Mouse (Mus musculus): ENCODE data around the gene Crip1. TPM values are rescaled to one million over a fixed set of nuclear protein-coding genes. Genes with fewer than 3 reads are reported as not detected.

The Crip1 gene
- polyA plus RNA-seq, 1 experiment from 2014 or later, result 560 TPM

GRCm38 (mm10) chr12:113163561-113164006 lies 17.5 kb downstream of the Crip1 start:
- peak overlapping the region; percentile 68 for H3K27ac ChIP-seq
- peaks cover 5% of the 10 kb centered on the region for H3K4me1 ChIP-seq
- H3K27me3 ChIP-seq, result no peaks in the 10 kb centered on the region
- no peak overlapping the region for H3K4me3 ChIP-seq
- peak; percentile 37; the same call in 1 of the 2 replicates for ATAC-seq (ENCODE audit: insufficient number of reproducible peaks, low FRiP score, low TSS enrichment, low read depth)
- no peaks in the 10 kb centered on the region for H3K9me3 ChIP-seq
- peaks cover 17% of the 10 kb centered on the region for H3K36me3 ChIP-seq
- H3K9ac ChIP-seq, result no peak overlapping the region
- no peak overlapping the region for H3K4me2 ChIP-seq
- 81% methylated on average over 11 of the region's 11 CpGs for WGBS

DNA sequence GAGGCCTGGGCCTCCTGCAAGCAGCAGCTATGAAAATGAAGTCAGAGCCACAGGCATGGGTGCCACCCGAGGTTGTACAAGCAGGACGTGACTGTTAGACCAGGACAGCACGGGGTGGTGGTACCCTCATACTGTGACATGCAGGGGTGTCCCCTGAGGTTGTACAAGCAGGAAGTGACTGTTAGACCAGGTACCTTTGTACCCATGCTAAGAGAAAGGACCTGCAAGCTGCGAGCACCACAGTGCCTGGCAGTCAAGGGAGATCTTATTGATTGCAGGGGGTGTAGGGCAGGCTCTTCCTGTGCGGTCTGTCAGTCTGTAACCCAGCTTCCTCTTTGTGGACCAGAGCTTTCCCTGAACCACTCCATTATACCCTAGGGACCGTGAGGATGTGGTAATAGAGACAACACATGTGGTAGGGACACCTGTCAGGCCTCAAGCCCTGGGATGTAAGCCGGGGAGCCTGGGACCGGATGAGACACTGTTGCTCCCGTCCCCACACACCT lies 22.0 kb downstream of the Crip1 start:
- no peak for ATAC-seq (ENCODE audit: insufficient number of reproducible peaks, low FRiP score, low TSS enrichment, low read depth)
- no peak overlapping the region for H3K27ac ChIP-seq
- 77% methylated on average over 9 of the region's 9 CpGs for WGBS
- H3K4me3 ChIP-seq, result no peak overlapping the region
- H3K9me3 ChIP-seq, result no peaks in the 10 kb centered on the region
- no peak overlapping the region for H3K4me2 ChIP-seq
- H3K4me1 ChIP-seq, result peaks cover 1% of the 10 kb centered on the region
- H3K36me3 ChIP-seq, result peaks cover 6% of the 10 kb centered on the region
- no peaks in the 10 kb centered on the region for H3K27me3 ChIP-seq
- H3K9ac ChIP-seq, result no peak overlapping the region

DNA sequence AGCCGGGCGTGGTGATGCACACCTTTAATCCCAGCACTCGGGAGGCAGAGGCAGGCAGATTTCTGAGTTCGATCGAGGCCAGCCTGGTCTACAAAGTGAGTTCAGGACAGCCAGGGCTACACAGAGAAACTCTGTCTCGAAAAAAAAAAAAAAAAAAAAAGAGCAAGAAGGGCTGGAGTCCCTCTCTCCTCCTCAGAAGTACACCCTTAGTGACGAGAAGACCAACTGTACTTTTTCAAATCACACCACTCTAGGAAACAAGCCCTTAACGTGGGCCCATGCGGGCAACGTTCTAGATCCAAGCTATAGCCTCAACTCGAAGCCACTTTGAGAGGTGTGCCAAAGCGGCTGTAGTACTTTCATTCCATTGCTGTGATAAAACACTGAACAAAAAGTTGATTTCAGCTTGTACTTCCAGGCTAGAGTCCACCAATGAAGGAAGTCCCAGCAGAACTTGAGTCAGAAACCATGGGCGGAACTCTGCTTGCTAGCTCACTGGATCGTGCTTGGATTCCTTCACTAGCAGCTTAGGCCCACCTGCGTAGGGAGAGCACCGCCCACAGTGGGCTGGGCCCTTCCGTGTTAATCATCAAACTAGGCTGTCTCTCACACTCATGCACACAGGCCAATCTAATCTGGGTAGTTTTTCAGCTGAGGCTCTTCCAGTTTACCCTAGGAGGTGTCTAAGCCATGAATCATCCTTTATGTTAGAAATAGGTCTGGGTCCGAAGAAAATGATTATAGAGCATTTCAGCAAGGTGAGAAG lies 31.0 kb downstream of the Crip1 start:
- no peaks in the 10 kb centered on the region for H3K36me3 ChIP-seq
- H3K4me1 ChIP-seq, result no peaks in the 10 kb centered on the region
- 86% methylated on average over 18 of the region's 18 CpGs for WGBS
- no peak overlapping the region for H3K27ac ChIP-seq
- no peaks in the 10 kb centered on the region for H3K9me3 ChIP-seq
- no peak overlapping the region for H3K4me3 ChIP-seq
- no peak overlapping the region for H3K9ac ChIP-seq
- no peak overlapping the region for H3K4me2 ChIP-seq
- H3K27me3 ChIP-seq, result no peaks in the 10 kb centered on the region
- no peak for ATAC-seq (ENCODE audit: insufficient number of reproducible peaks, low FRiP score, low TSS enrichment, low read depth)

- Histone ChIP-seq H3K27me3 (0 out of 2 replicates have a peak, but pooled peaks cover 4% of the 10 kb centered on the region), H3K9me3 (no peaks in the 10 kb centered on the region), H3K4me3 (no peak overlapping the region), H3K4me2 (no peak overlapping the region), H3K36me3 (no peaks in the 10 kb centered on the region), H3K4me1 (peaks cover 9% of the 10 kb centered on the region), H3K9ac (no peak overlapping the region), H3K27ac (no peak overlapping the region)
- no peak for ATAC-seq (ENCODE audit: insufficient number of reproducible peaks, low FRiP score, low TSS enrichment, low read depth)
- WGBS, result 66% methylated on average over 4 of the region's 4 CpGs
These were observed 34.9 kb downstream of the Crip1 start for GRCm38 (mm10) chr12:113181020-113181419.

GRCm38 (mm10) chr12:113184945-113185344 lies 38.8 kb downstream of the Crip1 start:
- 68% methylated on average over 5 of the region's 5 CpGs for WGBS
- no peaks in the 10 kb centered on the region for H3K9me3 ChIP-seq
- H3K36me3 ChIP-seq, result peaks cover 18% of the 10 kb centered on the region
- no peak overlapping the region for H3K27ac ChIP-seq
- no peak overlapping the region for H3K4me3 ChIP-seq
- H3K9ac ChIP-seq, result no peak overlapping the region
- H3K4me2 ChIP-seq, result 0 out of 2 replicates have a peak overlapping the region, but pooled peaks have one; percentile 90
- peaks cover 33% of the 10 kb centered on the region for H3K4me1 ChIP-seq
- peaks cover 22% of the 10 kb centered on the region; the same call in 1 of the 2 replicates for H3K27me3 ChIP-seq
- no peak for ATAC-seq (ENCODE audit: insufficient number of reproducible peaks, low FRiP score, low TSS enrichment, low read depth)

GRCm38 (mm10) chr12:113185442-113186291 lies 39.6 kb downstream of the Crip1 start, which contains the start of gene Tmem121:
TSS of gene Tmem121 (plus strand) at chr12:113185930.
- H3K4me1 ChIP-seq, result peaks cover 33% of the 10 kb centered on the region
- H3K9ac ChIP-seq, result peak within 1 kb of the TSS; percentile 61
- no peak for ATAC-seq (ENCODE audit: insufficient number of reproducible peaks, low FRiP score, low TSS enrichment, low read depth)
- H3K27me3 ChIP-seq, result peaks cover 22% of the 10 kb centered on the region; the same call in 1 of the 2 replicates
- no peak within 1 kb of the TSS for H3K27ac ChIP-seq
- peak within 1 kb of the TSS; percentile 90 for H3K4me2 ChIP-seq
- WGBS, result under 1% methylated on average over 62 of the region's 63 CpGs
- H3K36me3 ChIP-seq, result peaks cover 24% of the 10 kb centered on the region
- H3K4me3 ChIP-seq, result peak within 1 kb of the TSS; percentile 63
- H3K9me3 ChIP-seq, result no peaks in the 10 kb centered on the region

- H3K9me3 ChIP-seq, result no peaks in the 10 kb centered on the region
- peaks cover 32% of the 10 kb centered on the region for H3K36me3 ChIP-seq
- H3K27ac ChIP-seq, result no peak overlapping the region
- ATAC-seq (ENCODE audit: insufficient number of reproducible peaks, low FRiP score, low TSS enrichment, low read depth), result no peak
- H3K9ac ChIP-seq, result peak overlapping the region; percentile 61
- H3K27me3 ChIP-seq, result peaks cover 22% of the 10 kb centered on the region; the same call in 1 of the 2 replicates
- WGBS, result 42% methylated on average over 12 of the region's 12 CpGs
- peak overlapping the region; percentile 90 for H3K4me2 ChIP-seq
- peaks cover 33% of the 10 kb centered on the region for H3K4me1 ChIP-seq
- peak overlapping the region; percentile 63 for H3K4me3 ChIP-seq
These were observed 40.4 kb downstream of the Crip1 start for GRCm38 (mm10) chr12:113186326-113187010.

DNA sequence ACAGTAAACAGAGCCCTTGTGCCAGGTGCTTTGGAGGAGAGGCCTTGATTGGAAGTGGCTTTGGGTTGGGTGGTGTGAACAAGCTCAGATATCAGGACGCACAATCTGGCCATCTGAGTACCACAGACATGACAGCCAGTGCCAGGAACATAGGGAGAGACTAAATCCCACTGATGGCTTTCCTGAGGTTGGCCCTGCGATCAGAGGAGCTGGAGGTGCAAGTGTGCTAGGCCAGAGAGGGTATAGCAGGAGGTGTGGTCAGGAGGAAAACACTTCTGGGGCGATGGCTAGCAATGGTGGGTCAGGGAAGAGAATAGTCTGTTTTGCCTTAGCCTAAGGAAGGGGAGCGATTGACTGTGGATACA lies 40.9 kb downstream of the Crip1 start:
- H3K9ac ChIP-seq, result no peak overlapping the region
- H3K27me3 ChIP-seq, result peaks cover 22% of the 10 kb centered on the region; the same call in 1 of the 2 replicates
- H3K4me2 ChIP-seq, result peak overlapping the region; percentile 90
- WGBS, result 49% methylated on average over 4 of the region's 4 CpGs
- no peaks in the 10 kb centered on the region for H3K9me3 ChIP-seq
- no peak overlapping the region for H3K27ac ChIP-seq
- H3K36me3 ChIP-seq, result peaks cover 34% of the 10 kb centered on the region
- peak overlapping the region; percentile 63 for H3K4me3 ChIP-seq
- peaks cover 33% of the 10 kb centered on the region for H3K4me1 ChIP-seq
- ATAC-seq (ENCODE audit: insufficient number of reproducible peaks, low FRiP score, low TSS enrichment, low read depth), result no peak

DNA sequence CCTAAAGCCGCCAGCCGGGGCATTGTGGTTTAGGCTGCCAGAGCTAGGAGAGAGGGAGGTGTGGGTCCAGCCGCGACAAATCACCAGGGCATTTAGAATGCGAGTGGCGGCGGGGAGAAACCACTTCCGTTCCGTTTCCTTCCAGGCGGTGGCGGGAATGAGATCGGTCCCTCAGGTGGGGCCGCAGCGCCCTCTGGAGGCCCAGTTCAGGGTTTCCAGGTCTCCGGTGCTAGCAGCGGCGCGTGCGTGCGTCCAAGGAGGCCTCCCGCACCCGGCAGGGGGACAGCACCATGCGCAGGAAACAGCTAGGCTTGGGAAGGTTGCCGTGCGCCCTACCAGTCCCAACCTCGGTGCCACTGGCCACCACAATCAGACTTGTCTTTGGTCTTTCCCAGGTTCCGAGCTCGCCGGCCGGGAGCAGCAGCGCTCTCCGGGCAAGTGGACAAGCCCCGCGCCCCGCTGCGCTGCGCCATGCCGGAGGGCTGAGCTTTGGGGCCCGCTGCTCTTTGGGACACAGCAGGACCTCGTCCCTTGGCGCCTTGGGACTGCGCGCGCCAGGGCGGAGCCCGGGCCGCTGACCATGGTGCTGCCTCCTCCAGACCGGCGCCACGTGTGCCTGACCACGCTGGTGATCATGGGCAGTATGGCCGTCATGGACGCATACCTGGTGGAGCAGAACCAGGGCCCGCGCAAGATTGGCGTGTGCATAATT lies 41.6 kb downstream of the Crip1 start:
- 3% methylated on average over 56 of the region's 56 CpGs for WGBS
- no peak overlapping the region for H3K9ac ChIP-seq
- 0 out of 2 replicates have a peak, but pooled peaks have one; percentile 7 for ATAC-seq (ENCODE audit: insufficient number of reproducible peaks, low FRiP score, low TSS enrichment, low read depth)

DNA sequence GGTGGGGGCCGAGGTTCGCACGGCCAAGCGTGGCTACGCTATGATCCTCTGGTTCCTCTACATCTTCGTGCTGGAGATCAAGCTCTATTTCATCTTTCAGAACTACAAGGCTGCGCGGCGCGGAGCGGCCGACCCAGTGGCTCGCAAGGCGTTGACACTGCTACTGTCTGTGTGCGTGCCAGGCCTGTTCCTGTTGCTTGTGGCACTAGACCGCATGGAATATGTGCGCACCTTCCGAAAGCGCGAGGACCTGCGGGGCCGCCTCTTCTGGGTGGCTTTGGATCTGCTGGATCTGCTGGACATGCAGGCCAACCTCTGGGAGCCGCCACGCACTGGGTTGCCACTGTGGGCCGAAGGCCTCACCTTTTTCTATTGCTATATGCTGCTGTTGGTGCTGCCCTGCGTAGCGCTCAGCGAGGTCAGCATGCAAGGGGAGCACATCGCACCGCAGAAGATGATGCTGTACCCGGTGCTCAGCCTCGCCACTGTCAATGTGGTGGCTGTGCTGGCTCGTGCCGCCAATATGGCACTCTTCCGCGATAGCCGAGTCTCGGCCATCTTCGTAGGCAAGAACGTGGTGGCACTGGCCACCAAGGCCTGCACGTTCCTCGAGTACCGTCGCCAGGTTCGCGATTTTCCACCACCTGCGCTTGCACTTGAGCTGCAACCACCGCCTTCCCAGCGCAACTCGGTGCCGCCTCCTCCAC lies 42.4 kb downstream of the Crip1 start:
- Histone ChIP-seq H3K36me3 (peaks cover 34% of the 10 kb centered on the region), H3K27ac (no peak overlapping the region), H3K9ac (no peak overlapping the region), H3K4me3 (no peak overlapping the region), H3K4me2 (no peak overlapping the region), H3K27me3 (peaks cover 22% of the 10 kb centered on the region; the same call in 1 of the 2 replicates), H3K9me3 (no peaks in the 10 kb centered on the region), H3K4me1 (peaks cover 33% of the 10 kb centered on the region)
- 91% methylated on average over 51 of the region's 51 CpGs for WGBS
- no peak for ATAC-seq (ENCODE audit: insufficient number of reproducible peaks, low FRiP score, low TSS enrichment, low read depth)

More for the DNA sequence above, 41.6 kb downstream of the Crip1 start:
- H3K36me3 ChIP-seq, result peaks cover 34% of the 10 kb centered on the region
- peak overlapping the region; percentile 44 for H3K4me3 ChIP-seq
- no peaks in the 10 kb centered on the region for H3K9me3 ChIP-seq
- H3K4me2 ChIP-seq, result peak overlapping the region; percentile 90
- no peak overlapping the region for H3K27ac ChIP-seq
- peaks cover 33% of the 10 kb centered on the region for H3K4me1 ChIP-seq
- peaks cover 22% of the 10 kb centered on the region; the same call in 1 of the 2 replicates for H3K27me3 ChIP-seq
